Mouse (Mus musculus) embryonic facial prominence, embryonic 13.5 days (tissue): Measurements from ENCODE around the gene Epyc. TPM values are rescaled to one million over a fixed set of nuclear protein-coding genes. Genes with fewer than 3 reads are reported as not detected.

Experiments
- ATAC-seq: fragments of 200-750 bp; cut with Nextera tagmentation; 2 replicates; pipeline ENCODE4 v1.8.0; 2017; ENCODE audit warnings: low read depth; ENCODE audit not compliant: insufficient number of reproducible peaks, insufficient read depth, low FRiP score, low TSS enrichment
- H3K27ac ChIP-seq: fragments of 300-500 bp; sonication (generic); 2 replicates; pipeline ENCODE4 v1.5.1; 2015; ENCODE audit warnings: moderate library complexity, mild to moderate bottlenecking, inconsistent platforms
- H3K27me3 ChIP-seq: fragments of 300-500 bp; sonication (generic); 2 replicates; pipeline ENCODE4 v1.6.1; 2015; ENCODE audit warnings: mild to moderate bottlenecking, inconsistent platforms
- H3K36me3 ChIP-seq: fragments of 300-500 bp; sonication (generic); 2 replicates; pipeline ENCODE4 v1.6.1; 2015; ENCODE audit warnings: mild to moderate bottlenecking, inconsistent platforms
- H3K4me1 ChIP-seq: fragments of 300-500 bp; sonication (generic); 2 replicates; pipeline ENCODE4 v1.6.1; 2015; ENCODE audit warnings: inconsistent platforms
- H3K4me2 ChIP-seq: fragments of 300-500 bp; sonication (generic); 2 replicates; pipeline ENCODE4 v1.6.1; 2015; ENCODE audit warnings: moderate library complexity, mild to moderate bottlenecking, inconsistent platforms
- H3K4me3 ChIP-seq: fragments of 300-500 bp; sonication (generic); 2 replicates; pipeline ENCODE4 v1.5.1; 2015; ENCODE audit warnings: mild to moderate bottlenecking, inconsistent platforms
- H3K9ac ChIP-seq: fragments of 300-500 bp; sonication (generic); 2 replicates; pipeline ENCODE4 v1.6.1; 2015; ENCODE audit warnings: mild to moderate bottlenecking, inconsistent platforms
- H3K9me3 ChIP-seq: fragments of 300-500 bp; sonication (generic); 2 replicates; pipeline ENCODE4 v1.6.1; 2016; ENCODE audit warnings: inconsistent platforms
- WGBS: fragments of 180-500 bp; shearing (Covaris S2); methylation state at CpG from one replicate; pipeline ENCODE4 v1.1.7; 2015; ENCODE audit warnings: mixed read lengths; 5-methylcytosine and 5-hydroxymethylcytosine counted together
- polyA plus RNA-seq: library from polyadenylated mRNA; unstranded; fragments of >200 nt; fragmentation: Nextera tagmentation; extraction: Ambion mirVana; gene quantifications from 2 replicates; pipeline ENCODE4 v1.2.1, GENCODE M21; 2015

Gene Epyc
- 2.6 and 3.1 TPM in 2 replicates for polyA plus RNA-seq

DNA sequence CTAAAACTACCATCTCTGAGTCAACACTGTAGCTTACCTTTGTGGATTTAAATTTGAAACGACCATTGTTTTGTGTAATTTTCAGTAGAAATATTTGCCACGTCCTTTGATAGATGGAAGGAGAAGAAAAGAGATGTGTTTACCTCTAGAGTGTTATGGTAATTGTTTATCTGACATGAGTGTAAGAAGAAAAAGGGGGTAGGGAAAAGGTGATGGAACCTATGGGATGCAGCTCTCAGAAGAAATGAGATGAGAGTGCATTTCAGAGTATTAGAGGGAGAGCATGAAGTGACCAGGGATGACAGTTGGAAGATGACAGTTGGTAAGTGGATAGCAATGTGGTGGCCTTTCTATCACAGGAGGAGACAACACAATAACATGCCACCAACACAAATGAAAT is at the start of gene Epyc:
Gene Epyc (plus strand): TSS at position 301 of the 400 bp plus-strand sequence.
- no peak within 1 kb of the TSS for H3K4me2 ChIP-seq
- ATAC-seq = no peak
- no peaks in the 10 kb centered on the region for H3K9me3 ChIP-seq
- H3K4me3 ChIP-seq = no peak within 1 kb of the TSS
- no peak within 1 kb of the TSS for H3K27ac ChIP-seq
- H3K27me3 ChIP-seq = no peaks in the 10 kb centered on the region
- H3K9ac ChIP-seq = no peak within 1 kb of the TSS
- H3K4me1 ChIP-seq = no peaks in the 10 kb centered on the region
- H3K36me3 ChIP-seq = no peaks in the 10 kb centered on the region
- 93% methylated on average over 2 of the region's 2 CpGs for WGBS

DNA sequence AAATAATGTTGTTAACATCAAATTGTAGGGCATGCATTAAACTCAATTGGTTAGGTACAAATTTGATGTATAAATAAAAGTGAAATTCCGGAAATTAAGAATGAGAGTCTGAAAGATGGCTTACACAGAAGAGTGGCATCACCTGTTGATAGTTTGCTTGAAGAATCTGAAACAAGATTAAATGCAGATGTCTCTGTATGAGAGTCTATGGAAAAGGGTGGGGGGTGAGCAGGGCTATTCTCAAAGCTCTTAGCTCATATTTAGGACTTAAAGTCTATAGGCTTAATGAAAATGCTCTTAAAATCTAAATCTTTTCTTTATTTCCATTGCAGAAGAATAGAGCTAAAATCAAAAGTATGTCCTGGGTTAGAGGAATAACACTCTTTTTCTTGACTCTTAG is 48.2 kb upstream of the Epyc start:
- Histone ChIP-seq H3K4me2 (no peak overlapping the region), H3K27ac (peak overlapping the region; percentile 28; the same call in 1 of the 2 replicates), H3K27me3 (no peaks in the 10 kb centered on the region), H3K9me3 (no peaks in the 10 kb centered on the region), H3K9ac (no peak overlapping the region), H3K4me1 (peaks cover 4% of the 10 kb centered on the region; the same call in 1 of the 2 replicates), H3K4me3 (no peak overlapping the region), H3K36me3 (no peaks in the 10 kb centered on the region)
- 48% methylated on average over 1 of the region's 1 CpGs for WGBS
- no peak for ATAC-seq

DNA sequence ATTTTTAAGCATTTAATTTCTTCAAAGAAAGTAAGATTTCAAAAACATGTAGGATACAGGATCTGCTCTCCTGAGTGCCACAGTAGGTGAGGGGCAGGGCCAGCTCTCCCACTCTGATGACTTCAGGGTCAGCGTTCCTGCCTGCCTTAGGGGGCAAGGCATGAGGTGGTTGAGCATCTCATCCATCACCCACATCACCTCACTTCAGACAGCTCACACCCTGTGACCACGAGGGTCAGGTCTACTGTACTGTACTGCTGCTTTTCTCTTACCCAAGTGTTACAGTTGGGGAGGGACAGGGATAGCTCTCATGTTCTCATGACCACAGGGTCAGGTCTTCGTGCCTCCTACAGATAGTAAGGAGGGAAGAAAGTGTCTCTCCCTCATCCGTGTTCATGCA is 42.1 kb upstream of the Epyc start:
- no peak overlapping the region for H3K9ac ChIP-seq
- H3K4me3 ChIP-seq = no peak overlapping the region
- H3K4me1 ChIP-seq = no peaks in the 10 kb centered on the region; the same call in 1 of the 2 replicates
- ATAC-seq = no peak
- H3K9me3 ChIP-seq = no peaks in the 10 kb centered on the region
- no peaks in the 10 kb centered on the region for H3K36me3 ChIP-seq
- no peak overlapping the region for H3K4me2 ChIP-seq
- no peak overlapping the region for H3K27ac ChIP-seq
- no peaks in the 10 kb centered on the region for H3K27me3 ChIP-seq
- 84% methylated on average over 4 of the region's 4 CpGs for WGBS

DNA sequence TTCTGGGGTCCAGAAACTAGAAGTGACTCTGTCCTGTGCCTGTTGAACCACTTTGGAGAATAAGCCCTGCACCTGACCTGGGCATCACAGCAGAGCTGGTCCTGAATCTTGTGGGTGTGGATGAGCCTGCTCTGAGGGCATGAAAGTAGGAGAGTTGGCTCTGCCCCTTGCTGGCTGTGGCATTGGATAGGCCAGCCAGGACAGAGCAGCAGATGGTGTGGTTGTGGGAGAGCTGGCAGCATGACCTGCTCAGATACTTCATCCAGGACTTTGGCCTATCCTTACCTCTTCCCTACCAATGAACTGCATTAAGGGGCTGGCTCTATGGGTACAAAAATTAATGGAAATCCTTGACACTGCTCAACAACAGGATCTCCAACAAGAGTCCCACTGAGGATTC is 40.6 kb upstream of the Epyc start:
- H3K9me3 ChIP-seq = no peaks in the 10 kb centered on the region

DNA sequence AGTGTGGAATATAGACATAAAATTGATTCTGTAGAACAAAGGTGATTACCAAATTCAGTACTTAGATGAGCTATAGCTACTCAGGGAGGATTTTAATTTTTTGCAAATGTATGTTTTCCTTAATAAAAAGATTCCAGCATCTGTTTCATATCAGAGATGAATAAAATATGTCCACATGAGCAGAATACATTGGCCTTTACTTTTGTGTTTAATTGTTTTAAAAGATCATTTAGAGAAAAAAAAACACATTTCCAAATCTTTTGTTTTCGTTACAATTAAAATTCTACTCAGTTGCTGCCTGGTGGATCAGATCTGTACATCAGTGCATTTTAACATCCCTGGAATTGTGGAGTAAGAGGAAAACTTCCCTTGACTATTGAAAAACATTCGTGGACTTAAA is 37.3 kb upstream of the Epyc start, which contains the start of gene Kera:
Gene Kera (plus strand): TSS at position 301 of the 400 bp plus-strand sequence.
- H3K4me2 ChIP-seq = no peak within 1 kb of the TSS
- no peaks in the 10 kb centered on the region for H3K27me3 ChIP-seq
- no peak within 1 kb of the TSS for H3K4me3 ChIP-seq
- 51% methylated on average over 2 of the region's 2 CpGs for WGBS
- no peaks in the 10 kb centered on the region for H3K9me3 ChIP-seq
- peaks cover 11% of the 10 kb centered on the region; the same call in 1 of the 2 replicates for H3K4me1 ChIP-seq
- H3K27ac ChIP-seq = peak within 1 kb of the TSS; percentile 33; the same call in 1 of the 2 replicates
- no peak within 1 kb of the TSS for H3K9ac ChIP-seq
- no peaks in the 10 kb centered on the region for H3K36me3 ChIP-seq
- no peak for ATAC-seq

More for the DNA sequence above, 40.6 kb upstream of the Epyc start:
- Histone ChIP-seq H3K27me3 (no peaks in the 10 kb centered on the region), H3K4me3 (no peak overlapping the region), H3K36me3 (no peaks in the 10 kb centered on the region), H3K9ac (no peak overlapping the region), H3K4me1 (peaks cover 5% of the 10 kb centered on the region; the same call in 1 of the 2 replicates), H3K27ac (no peak overlapping the region), H3K4me2 (no peak overlapping the region)
- ATAC-seq = no peak

DNA sequence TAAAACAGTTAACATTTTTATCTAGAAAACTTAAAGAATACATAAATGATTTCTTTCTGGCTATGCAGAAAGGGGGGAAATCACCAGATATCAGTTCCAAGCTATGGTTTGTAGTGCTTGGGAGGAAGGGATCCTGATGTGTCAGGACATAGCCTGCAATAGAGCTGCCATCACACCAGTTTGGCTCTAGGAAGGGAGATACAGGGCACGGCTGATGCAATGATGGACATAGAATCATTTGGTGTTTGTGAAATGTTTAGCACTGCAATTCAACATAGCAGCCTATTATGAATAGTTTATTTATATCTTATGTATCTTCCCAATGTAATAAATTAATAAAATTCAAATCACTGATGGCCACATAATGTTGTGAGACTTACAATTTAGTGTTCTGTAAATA is 21.5 kb upstream of the Epyc start:
- Histone ChIP-seq H3K4me3 (no peak overlapping the region), H3K36me3 (no peaks in the 10 kb centered on the region)
- WGBS = 92% methylated on average over 1 of the region's 1 CpGs

DNA sequence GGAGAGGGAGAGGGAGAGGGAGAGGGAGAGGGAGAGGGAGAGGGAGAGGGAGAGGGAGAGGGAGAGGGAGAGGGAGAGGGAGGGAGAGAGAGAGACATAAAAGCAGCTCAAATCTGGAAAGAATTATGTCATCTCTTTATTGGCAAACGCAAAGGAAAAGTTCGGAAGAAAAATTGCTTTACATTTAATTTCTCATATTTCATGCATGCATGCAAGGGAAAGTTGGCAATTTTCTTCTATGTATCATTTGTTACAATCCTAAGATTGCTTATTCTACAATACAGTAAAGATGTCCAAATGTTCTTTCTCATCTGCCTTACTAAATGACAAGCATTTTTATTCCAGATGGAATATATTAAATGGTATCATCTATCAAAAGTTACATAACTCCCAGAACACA is 19.5 kb upstream of the Epyc start:
- peak overlapping the region; percentile 60 for H3K27ac ChIP-seq
- ATAC-seq = no peak
- no peak overlapping the region for H3K9ac ChIP-seq
- no peaks in the 10 kb centered on the region for H3K36me3 ChIP-seq
- no peaks in the 10 kb centered on the region for H3K27me3 ChIP-seq
- WGBS = 22% methylated on average over 2 of the region's 2 CpGs
- no peak overlapping the region for H3K4me2 ChIP-seq
- no peak overlapping the region for H3K4me3 ChIP-seq
- peaks cover 9% of the 10 kb centered on the region; the same call in 1 of the 2 replicates for H3K4me1 ChIP-seq
- H3K9me3 ChIP-seq = no peaks in the 10 kb centered on the region

More for the DNA sequence above, 21.5 kb upstream of the Epyc start:
- Histone ChIP-seq H3K9me3 (no peaks in the 10 kb centered on the region), H3K9ac (no peak overlapping the region), H3K4me1 (peaks cover 9% of the 10 kb centered on the region; the same call in 1 of the 2 replicates), H3K4me2 (no peak overlapping the region), H3K27ac (no peak overlapping the region), H3K27me3 (no peaks in the 10 kb centered on the region)
- ATAC-seq = no peak

DNA sequence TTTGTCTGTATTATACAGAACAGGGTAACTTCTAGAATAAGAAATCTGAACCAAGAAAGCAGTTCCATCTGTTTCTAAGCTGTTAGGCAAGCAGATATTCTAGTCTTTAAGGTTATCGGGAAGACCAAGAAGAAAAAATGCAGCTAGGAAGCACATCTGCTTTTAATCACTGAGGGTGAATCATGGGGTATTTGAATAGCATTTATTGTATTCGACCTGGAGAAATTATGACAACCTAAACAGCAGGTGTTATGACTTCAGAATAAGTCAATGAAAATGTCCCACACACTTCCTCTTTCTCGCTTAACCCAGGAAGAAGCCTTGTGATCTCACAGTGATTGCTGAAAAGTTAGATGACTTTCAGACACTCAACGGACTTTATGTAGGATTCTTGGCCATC is 18.8 kb upstream of the Epyc start:
- Histone ChIP-seq H3K36me3 (no peaks in the 10 kb centered on the region), H3K4me3 (no peak overlapping the region), H3K9ac (no peak overlapping the region), H3K4me1 (peaks cover 9% of the 10 kb centered on the region; the same call in 1 of the 2 replicates), H3K27ac (peak overlapping the region; percentile 74), H3K4me2 (no peak overlapping the region), H3K27me3 (no peaks in the 10 kb centered on the region), H3K9me3 (no peaks in the 10 kb centered on the region)
- 25% methylated on average over 4 of the region's 4 CpGs for WGBS
- ATAC-seq = no peak

DNA sequence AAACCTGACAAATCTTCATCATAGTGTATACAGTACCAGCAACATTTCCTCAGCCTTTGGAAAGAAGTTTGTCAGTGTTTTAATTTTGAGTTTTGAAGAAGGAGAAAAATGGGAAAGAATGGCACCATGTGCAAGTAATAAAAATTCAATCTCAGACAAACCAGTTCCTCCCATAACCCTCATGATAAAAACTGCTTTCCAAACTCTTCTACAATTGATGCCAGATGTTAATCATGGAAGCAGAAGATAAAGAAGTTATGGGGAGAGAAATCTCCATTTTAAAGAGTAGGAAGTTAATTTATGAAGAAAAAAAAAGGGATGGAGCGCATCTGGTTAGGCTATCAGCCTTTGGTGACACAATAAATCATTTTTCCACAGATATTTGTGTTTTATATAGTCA is 17.3 kb upstream of the Epyc start:
- H3K4me3 ChIP-seq = no peak overlapping the region
- WGBS = 43% methylated on average over 1 of the region's 1 CpGs
- no peak for ATAC-seq
- H3K9ac ChIP-seq = no peak overlapping the region
- peak overlapping the region; percentile 74 for H3K27ac ChIP-seq
- H3K4me1 ChIP-seq = peaks cover 9% of the 10 kb centered on the region; the same call in 1 of the 2 replicates
- H3K27me3 ChIP-seq = no peaks in the 10 kb centered on the region
- no peaks in the 10 kb centered on the region for H3K9me3 ChIP-seq
- H3K36me3 ChIP-seq = no peaks in the 10 kb centered on the region
- no peak overlapping the region for H3K4me2 ChIP-seq

DNA sequence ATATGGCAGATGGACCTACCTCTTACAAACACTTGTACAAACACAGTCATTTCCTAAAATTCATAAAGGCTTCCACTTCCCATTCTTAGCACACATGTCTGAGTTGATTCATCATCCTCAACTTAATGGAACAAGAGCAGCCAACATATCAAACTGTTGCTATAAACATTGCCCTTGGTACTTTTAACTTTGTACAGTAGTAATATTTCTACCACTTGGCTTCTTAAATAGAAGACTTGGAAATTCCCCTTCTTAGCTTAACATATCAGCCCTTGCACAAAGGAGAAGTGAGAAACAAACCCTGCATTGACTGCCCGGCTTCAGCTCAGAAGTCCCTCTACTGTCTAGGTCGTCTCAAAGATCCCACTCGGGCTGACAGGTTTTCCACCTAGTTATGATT is 12.8 kb upstream of the Epyc start:
- no peak overlapping the region for H3K27ac ChIP-seq
- H3K9me3 ChIP-seq = no peaks in the 10 kb centered on the region
- no peak overlapping the region for H3K4me3 ChIP-seq
- H3K27me3 ChIP-seq = no peaks in the 10 kb centered on the region
- H3K9ac ChIP-seq = no peak overlapping the region
- no peak overlapping the region for H3K4me2 ChIP-seq
- no peak for ATAC-seq
- 0 out of 2 replicates have a peak, but pooled peaks cover under 1% of the 10 kb centered on the region for H3K4me1 ChIP-seq
- H3K36me3 ChIP-seq = no peaks in the 10 kb centered on the region
- WGBS = 87% methylated on average over 3 of the region's 3 CpGs

DNA sequence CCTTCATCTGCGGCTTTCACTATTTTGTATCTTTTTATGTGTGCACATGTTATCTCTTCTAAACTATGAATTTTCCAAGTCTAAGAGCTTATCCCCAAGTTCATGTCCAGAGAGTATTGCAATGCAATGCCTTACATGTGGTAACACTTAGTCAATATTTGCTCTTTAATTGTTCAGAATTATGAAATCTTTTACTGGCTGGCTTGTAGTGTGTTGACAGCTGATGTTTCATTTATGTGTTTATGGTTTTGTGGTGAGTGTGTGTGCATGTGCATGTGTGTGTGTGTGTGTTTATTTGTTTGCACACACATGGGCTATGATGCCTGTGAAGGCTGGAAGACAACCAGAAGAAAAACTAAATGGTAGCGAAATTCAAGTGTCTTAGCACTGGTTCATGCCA is 1.9 kb upstream of the Epyc start:
- H3K27me3 ChIP-seq = no peaks in the 10 kb centered on the region
- H3K4me2 ChIP-seq = no peak overlapping the region
- H3K4me3 ChIP-seq = no peak overlapping the region
- WGBS = 86% methylated on average over 2 of the region's 2 CpGs
- ATAC-seq = no peak
- no peaks in the 10 kb centered on the region for H3K36me3 ChIP-seq
- no peaks in the 10 kb centered on the region for H3K9me3 ChIP-seq
- no peak overlapping the region for H3K27ac ChIP-seq
- no peaks in the 10 kb centered on the region for H3K4me1 ChIP-seq
- no peak overlapping the region for H3K9ac ChIP-seq

DNA sequence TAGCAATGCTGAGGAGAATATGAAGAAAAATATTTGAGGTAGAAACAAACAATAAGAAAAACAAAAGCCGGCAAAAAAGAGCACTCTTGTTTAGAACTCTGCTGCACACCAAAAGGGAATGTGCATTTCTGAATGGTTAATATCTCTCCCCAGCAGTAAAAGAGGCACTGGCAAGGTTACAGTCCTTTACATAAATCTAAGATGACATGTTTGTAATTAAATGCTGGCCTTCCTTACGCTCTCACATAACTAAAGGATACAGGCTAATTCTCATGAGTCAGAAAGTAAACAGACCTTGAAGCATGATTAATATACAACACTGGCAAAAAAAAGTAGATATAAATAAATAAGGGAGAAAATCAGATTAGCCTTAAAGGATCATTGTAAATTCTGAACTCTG is 6.5 kb downstream of the Epyc start:
- no peaks in the 10 kb centered on the region for H3K36me3 ChIP-seq
- H3K4me3 ChIP-seq = no peak overlapping the region
- no peak; the same call in 1 of the 2 replicates for ATAC-seq
- H3K27me3 ChIP-seq = no peaks in the 10 kb centered on the region
- H3K9ac ChIP-seq = no peak overlapping the region
- no peak overlapping the region for H3K4me2 ChIP-seq
- 0 out of 2 replicates have a peak, but pooled peaks cover 5% of the 10 kb centered on the region for H3K4me1 ChIP-seq
- no peaks in the 10 kb centered on the region for H3K9me3 ChIP-seq
- H3K27ac ChIP-seq = no peak overlapping the region
- 31% methylated on average over 2 of the region's 2 CpGs for WGBS
